Mouse (Mus musculus): ENCODE measurements at regions not wholly inside any gene's neighbourhood (a gene's known extent, or its start where the extent isn't known, plus 50 kb on each side); places are given as distances from the start of the nearest gene placed in this dataset.

GRCm38 (mm10) chr1:124156832-124157231 lies 111.5 kb upstream of the Dpp10 start:
- no peak for DNase-seq (ENCODE audit: low spot score in 2 of 2)

DNA sequence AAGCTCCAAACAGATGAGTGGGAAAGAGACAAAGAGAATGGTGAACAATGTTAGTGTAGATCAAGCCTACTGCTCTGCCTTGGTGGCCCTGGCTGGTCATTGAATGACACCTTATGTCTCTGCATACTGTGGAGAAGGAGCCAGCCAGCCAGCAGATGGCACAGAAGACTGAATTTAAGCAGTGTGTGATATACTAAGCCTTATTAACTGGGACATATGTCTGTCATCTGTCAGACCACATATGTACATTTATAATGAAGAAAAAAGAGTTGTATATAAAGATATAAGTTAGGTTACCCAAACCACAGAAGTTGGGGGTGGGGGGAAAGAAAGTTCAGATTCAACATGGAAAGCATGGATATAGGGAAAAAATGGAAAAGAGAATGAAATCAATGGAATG lies 106.7 kb upstream of the Dpp10 start:
- DNase-seq (ENCODE audit: low spot score in 2 of 2): no peak

- DNase-seq (ENCODE audit: low spot score in 2 of 2): peak in 1 of 2 experiments; percentile 16
These were observed 103.2 kb upstream of the Dpp10 start for GRCm38 (mm10) chr1:124148590-124148989.

- no peak for DNase-seq (ENCODE audit: low spot score in 2 of 2)
These were observed 59.0 kb upstream of the Dpp10 start for GRCm38 (mm10) chr1:124104286-124104846.

DNA sequence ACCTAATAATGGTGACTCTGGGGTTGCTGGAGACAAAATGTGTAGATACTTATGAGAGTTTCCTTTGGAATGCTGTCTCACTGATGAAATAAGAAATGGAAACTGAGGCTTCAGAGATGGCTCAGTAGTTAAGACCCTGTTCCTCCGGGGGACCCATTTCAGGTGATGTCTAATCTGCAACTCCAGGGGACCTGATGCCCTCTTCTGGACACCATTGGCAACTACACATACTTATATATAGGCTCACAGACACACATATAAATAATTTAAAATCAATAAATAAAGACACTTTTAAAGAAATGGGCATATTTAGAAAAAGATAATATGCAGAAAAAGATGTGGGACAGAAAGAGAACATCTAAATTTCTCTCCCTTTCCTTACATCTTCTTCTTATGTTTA lies 57.7 kb upstream of the Dpp10 start:
- DNase-seq (ENCODE audit: low spot score in 2 of 2): no peak

Measured in cerebellum, postnatal 4 days (tissue).